Mouse (Mus musculus): ENCODE results near the gene Sub1. TPM values are rescaled to one million over a fixed set of nuclear protein-coding genes. Genes with fewer than 3 reads are reported as not detected.

Sub1 gene
- 108 TPM for polyA plus RNA-seq (2014; fragmentation: Illumina TruSeq; extraction: RNeasy Lipid Tissue Mini Kit (QIAGEN cat#74804); ENCODE audit: low read depth, low replicate concordance)

DNA sequence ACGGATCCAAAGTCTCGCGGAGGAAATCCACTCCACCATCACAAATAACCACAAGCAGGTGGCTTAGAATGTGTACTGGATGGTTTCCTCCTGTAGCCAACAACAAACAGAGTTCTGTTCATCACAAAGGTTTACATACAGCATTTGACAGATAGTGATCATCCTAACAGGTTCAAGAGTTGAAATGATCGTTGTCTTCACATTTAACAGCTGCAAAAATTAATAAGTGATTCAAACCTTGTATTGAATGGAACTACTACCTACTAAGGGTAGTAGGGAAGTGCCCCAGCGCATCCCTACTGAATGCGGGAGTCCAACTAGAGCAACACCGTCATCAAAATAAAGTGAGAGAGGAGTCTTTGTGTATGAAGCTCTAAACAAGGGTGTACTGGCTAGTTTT, at the start of gene Sub1:
Gene Sub1, minus strand, starts transcription at position 101 of the 400 bp plus-strand sequence.

Other genes starting within 250 kb of the Sub1 start
- 19.5 TPM for gene Npr3, start 89.7 kb downstream of the Sub1 start, polyA plus RNA-seq (2014; fragmentation: Illumina TruSeq; extraction: RNeasy Lipid Tissue Mini Kit (QIAGEN cat#74804); ENCODE audit: low read depth, low replicate concordance)
- gene Zfr, start 120.8 kb upstream of the Sub1 start, polyA plus RNA-seq (2014; fragmentation: Illumina TruSeq; extraction: RNeasy Lipid Tissue Mini Kit (QIAGEN cat#74804); ENCODE audit: low read depth, low replicate concordance), result 57.8 TPM
- 6.9 TPM for gene Mtmr12, start 208.0 kb upstream of the Sub1 start, polyA plus RNA-seq (2014; fragmentation: Illumina TruSeq; extraction: RNeasy Lipid Tissue Mini Kit (QIAGEN cat#74804); ENCODE audit: low read depth, low replicate concordance)